Mouse (Mus musculus): ENCODE measurements around the gene Tubgcp6. TPM values are rescaled to one million over a fixed set of nuclear protein-coding genes. Genes with fewer than 3 reads are reported as not detected.
A peak's percentile ranks its signal among the peaks of the same experiment; 100 is the strongest.

The Tubgcp6 gene
- polyA plus RNA-seq, 1 experiment from 2014 or later = 22.1 TPM

DNA sequence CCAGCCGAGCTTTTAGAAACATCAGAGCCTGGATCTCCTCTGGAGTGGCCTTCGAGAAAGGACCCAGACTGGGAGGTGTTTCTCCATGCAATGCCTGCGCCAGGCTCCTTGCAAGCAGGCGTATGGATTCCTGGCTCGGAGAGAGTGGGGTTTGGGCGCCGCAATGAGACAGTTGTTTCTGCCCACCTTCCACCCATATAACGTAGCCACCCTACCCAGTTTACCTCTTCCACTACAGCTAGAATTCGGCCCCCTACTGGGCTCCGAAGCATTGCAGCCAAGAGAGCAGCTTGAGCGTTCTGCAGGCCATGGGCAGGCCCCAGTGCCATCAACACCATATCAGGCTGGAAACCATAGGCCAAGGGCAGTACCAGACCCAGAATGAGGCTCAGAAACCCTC lies 683 bp upstream of the Tubgcp6 start:
- peaks cover 52% of the 10 kb centered on the region for H3K4me1 ChIP-seq (replicated peaks; ENCODE audit: control insufficient read depth, insufficient read depth, low read length)
- WGBS = 25% methylated on average over 11 of the region's 11 CpGs
- peak; percentile 18; the same call in 1 of the 2 replicates for ATAC-seq
- peak overlapping the region; percentile 80 for H3K4me3 ChIP-seq (replicated peaks; ENCODE audit: low read length)
- no peaks in the 10 kb centered on the region for H3K36me3 ChIP-seq (ENCODE audit: control insufficient read depth, insufficient read depth)
- H3K4me2 ChIP-seq (ENCODE audit: low read length) = peak overlapping the region; percentile 99
- H3K27me3 ChIP-seq (replicated peaks; ENCODE audit: control insufficient read depth, insufficient read depth, low read length) = no peaks in the 10 kb centered on the region
- H3K9ac ChIP-seq (replicated peaks; ENCODE audit: low read depth, low read length) = peak overlapping the region; percentile 75
- peak overlapping the region; percentile 93 for H3K27ac ChIP-seq (ENCODE audit: low read length)
- H3K9me3 ChIP-seq (ENCODE audit: control insufficient read depth, low read length) = no peaks in the 10 kb centered on the region

DNA sequence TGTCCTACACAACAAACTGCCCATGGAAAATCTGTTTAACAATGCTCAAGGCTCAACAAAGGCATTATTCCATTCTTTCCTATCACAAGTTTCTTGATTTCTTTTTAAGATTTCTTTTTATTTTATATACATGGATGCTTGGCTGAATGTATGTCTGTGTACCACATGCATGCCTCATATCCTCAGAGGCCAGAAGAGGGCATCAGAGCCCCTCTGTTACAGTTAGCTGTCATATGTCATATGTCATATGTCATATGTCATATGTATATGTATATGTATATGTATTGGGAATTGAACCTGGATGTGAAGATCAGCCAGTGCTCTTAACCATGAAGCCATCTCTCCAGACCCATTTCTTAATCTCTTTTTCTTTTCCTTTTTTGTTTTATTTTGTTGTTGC lies 4.9 kb downstream of the Tubgcp6 start:
- H3K27ac ChIP-seq (ENCODE audit: low read length) = no peak overlapping the region
- no peak overlapping the region for H3K4me3 ChIP-seq (replicated peaks; ENCODE audit: low read length)
- 0 out of 2 replicates have a peak, but pooled peaks cover 3% of the 10 kb centered on the region for H3K36me3 ChIP-seq (ENCODE audit: control insufficient read depth, insufficient read depth)
- no peak overlapping the region for H3K4me2 ChIP-seq (ENCODE audit: low read length)
- no peak overlapping the region for H3K9ac ChIP-seq (replicated peaks; ENCODE audit: low read depth, low read length)
- ATAC-seq = no peak
- peaks cover 32% of the 10 kb centered on the region for H3K4me1 ChIP-seq (replicated peaks; ENCODE audit: control insufficient read depth, insufficient read depth, low read length)
- no peaks in the 10 kb centered on the region for H3K27me3 ChIP-seq (replicated peaks; ENCODE audit: control insufficient read depth, insufficient read depth, low read length)
- H3K9me3 ChIP-seq (ENCODE audit: control insufficient read depth, low read length) = no peaks in the 10 kb centered on the region

DNA sequence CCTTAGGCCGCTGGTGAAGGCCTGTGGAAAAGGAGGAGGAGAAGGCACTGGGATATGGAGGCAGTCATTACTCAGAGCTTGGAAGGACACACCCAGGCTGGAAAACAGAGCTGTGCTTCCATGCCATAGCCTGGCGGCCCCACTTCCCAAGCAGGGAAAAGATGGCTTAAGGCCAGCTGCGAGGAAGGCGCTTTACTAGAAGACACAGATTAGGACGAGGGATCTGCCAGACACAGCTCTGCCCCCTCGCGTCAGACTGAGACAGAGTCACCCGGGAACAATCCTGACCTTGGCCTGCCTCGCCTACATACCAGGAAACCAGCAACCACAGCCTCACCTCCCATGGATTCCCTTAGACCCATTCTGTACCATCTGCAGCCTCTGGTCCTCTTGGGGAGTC lies 12.8 kb downstream of the Tubgcp6 start:
- H3K4me2 ChIP-seq (ENCODE audit: low read length) = no peak overlapping the region
- H3K36me3 ChIP-seq (ENCODE audit: control insufficient read depth, insufficient read depth) = peaks cover 25% of the 10 kb centered on the region
- H3K9ac ChIP-seq (replicated peaks; ENCODE audit: low read depth, low read length) = no peak overlapping the region
- H3K9me3 ChIP-seq (ENCODE audit: control insufficient read depth, low read length) = no peaks in the 10 kb centered on the region
- H3K27me3 ChIP-seq (replicated peaks; ENCODE audit: control insufficient read depth, insufficient read depth, low read length) = no peaks in the 10 kb centered on the region
- no peak overlapping the region for H3K27ac ChIP-seq (ENCODE audit: low read length)
- H3K4me1 ChIP-seq (replicated peaks; ENCODE audit: control insufficient read depth, insufficient read depth, low read length) = no peaks in the 10 kb centered on the region
- 89% methylated on average over 9 of the region's 9 CpGs for WGBS
- ATAC-seq = no peak
- H3K4me3 ChIP-seq (replicated peaks; ENCODE audit: low read length) = no peak overlapping the region

DNA sequence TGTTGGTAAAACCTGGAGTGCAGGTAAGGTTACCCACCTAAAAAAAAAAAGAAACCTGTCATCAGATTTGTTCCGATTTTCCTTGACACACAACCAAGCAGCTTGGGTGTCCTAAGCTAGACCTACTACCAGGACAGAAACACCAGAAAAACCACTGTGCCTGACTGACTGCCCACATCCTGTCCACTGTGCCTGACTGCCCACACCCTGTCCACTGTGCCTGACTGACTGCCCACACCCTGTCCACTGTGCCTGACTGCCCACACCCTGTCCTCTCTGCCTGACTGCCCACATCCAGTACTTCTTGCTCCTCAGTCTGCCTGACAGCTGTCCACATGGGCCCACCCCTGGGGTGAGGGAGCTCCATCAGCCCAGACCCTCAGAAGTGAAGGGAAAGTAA lies 15.9 kb downstream of the Tubgcp6 start:
- 94% methylated on average over 1 of the region's 1 CpGs for WGBS
- no peak for ATAC-seq
- Histone ChIP-seq H3K4me3 (replicated peaks; ENCODE audit: low read length) (no peak overlapping the region), H3K27me3 (replicated peaks; ENCODE audit: control insufficient read depth, insufficient read depth, low read length) (no peaks in the 10 kb centered on the region), H3K9me3 (ENCODE audit: control insufficient read depth, low read length) (no peaks in the 10 kb centered on the region), H3K9ac (replicated peaks; ENCODE audit: low read depth, low read length) (no peak overlapping the region), H3K36me3 (ENCODE audit: control insufficient read depth, insufficient read depth) (peaks cover 27% of the 10 kb centered on the region), H3K4me2 (ENCODE audit: low read length) (no peak overlapping the region), H3K27ac (ENCODE audit: low read length) (no peak overlapping the region), H3K4me1 (replicated peaks; ENCODE audit: control insufficient read depth, insufficient read depth, low read length) (no peaks in the 10 kb centered on the region)

DNA sequence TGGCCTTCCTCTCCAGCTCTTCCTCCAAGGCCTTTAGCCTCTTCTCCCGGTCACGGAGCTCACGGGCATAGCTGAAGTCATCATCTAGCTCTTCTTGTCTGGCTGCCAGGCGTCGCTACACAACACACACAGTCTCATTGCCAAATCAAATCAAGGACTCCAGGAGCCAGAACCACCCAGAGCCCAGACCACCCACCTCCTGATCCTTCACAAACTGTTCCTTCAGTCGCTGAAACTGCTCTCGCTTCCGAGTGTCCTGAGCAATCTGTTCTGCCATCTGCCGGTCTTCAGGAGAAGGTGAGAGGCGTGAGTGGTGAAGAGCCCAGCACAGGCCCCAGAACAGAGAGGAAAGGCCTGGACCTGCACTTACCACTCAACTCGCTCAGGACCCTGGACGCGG lies 16.8 kb downstream of the Tubgcp6 start:
- H3K4me1 ChIP-seq (replicated peaks; ENCODE audit: control insufficient read depth, insufficient read depth, low read length) = no peaks in the 10 kb centered on the region
- ATAC-seq = no peak
- no peak overlapping the region for H3K9ac ChIP-seq (replicated peaks; ENCODE audit: low read depth, low read length)
- WGBS = 78% methylated on average over 13 of the region's 13 CpGs
- no peaks in the 10 kb centered on the region for H3K9me3 ChIP-seq (ENCODE audit: control insufficient read depth, low read length)
- peaks cover 23% of the 10 kb centered on the region for H3K36me3 ChIP-seq (ENCODE audit: control insufficient read depth, insufficient read depth)
- no peak overlapping the region for H3K4me3 ChIP-seq (replicated peaks; ENCODE audit: low read length)
- no peak overlapping the region for H3K4me2 ChIP-seq (ENCODE audit: low read length)
- H3K27me3 ChIP-seq (replicated peaks; ENCODE audit: control insufficient read depth, insufficient read depth, low read length) = no peaks in the 10 kb centered on the region
- no peak overlapping the region for H3K27ac ChIP-seq (ENCODE audit: low read length)

GRCm38 (mm10) chr15:89104425-89104824 lies 18.5 kb downstream of the Tubgcp6 start:
- Histone ChIP-seq H3K27ac (ENCODE audit: low read length) (no peak overlapping the region), H3K4me2 (ENCODE audit: low read length) (no peak overlapping the region), H3K27me3 (replicated peaks; ENCODE audit: control insufficient read depth, insufficient read depth, low read length) (no peaks in the 10 kb centered on the region), H3K4me3 (replicated peaks; ENCODE audit: low read length) (no peak overlapping the region), H3K36me3 (ENCODE audit: control insufficient read depth, insufficient read depth) (peaks cover 29% of the 10 kb centered on the region), H3K9ac (replicated peaks; ENCODE audit: low read depth, low read length) (no peak overlapping the region), H3K9me3 (ENCODE audit: control insufficient read depth, low read length) (no peaks in the 10 kb centered on the region), H3K4me1 (replicated peaks; ENCODE audit: control insufficient read depth, insufficient read depth, low read length) (no peaks in the 10 kb centered on the region)
- 94% methylated on average over 8 of the region's 8 CpGs for WGBS
- no peak for ATAC-seq

GRCm38 (mm10) chr15:89103921-89104320 lies 19.0 kb downstream of the Tubgcp6 start:
- no peak overlapping the region for H3K4me3 ChIP-seq (replicated peaks; ENCODE audit: low read length)
- no peaks in the 10 kb centered on the region for H3K27me3 ChIP-seq (replicated peaks; ENCODE audit: control insufficient read depth, insufficient read depth, low read length)
- H3K36me3 ChIP-seq (ENCODE audit: control insufficient read depth, insufficient read depth) = peaks cover 27% of the 10 kb centered on the region
- no peak overlapping the region for H3K4me2 ChIP-seq (ENCODE audit: low read length)
- H3K27ac ChIP-seq (ENCODE audit: low read length) = no peak overlapping the region
- H3K4me1 ChIP-seq (replicated peaks; ENCODE audit: control insufficient read depth, insufficient read depth, low read length) = no peaks in the 10 kb centered on the region
- no peak overlapping the region for H3K9ac ChIP-seq (replicated peaks; ENCODE audit: low read depth, low read length)
- no peaks in the 10 kb centered on the region for H3K9me3 ChIP-seq (ENCODE audit: control insufficient read depth, low read length)
- 91% methylated on average over 10 of the region's 10 CpGs for WGBS
- ATAC-seq = no peak

GRCm38 (mm10) chr15:89102646-89103045 lies 20.3 kb downstream of the Tubgcp6 start:
- no peaks in the 10 kb centered on the region for H3K27me3 ChIP-seq (replicated peaks; ENCODE audit: control insufficient read depth, insufficient read depth, low read length)
- no peak overlapping the region for H3K9ac ChIP-seq (replicated peaks; ENCODE audit: low read depth, low read length)
- H3K4me2 ChIP-seq (ENCODE audit: low read length) = no peak overlapping the region
- 65% methylated on average over 5 of the region's 5 CpGs for whole genome bisulfite sequencing
- H3K36me3 ChIP-seq (ENCODE audit: control insufficient read depth, insufficient read depth) = peaks cover 24% of the 10 kb centered on the region
- H3K27ac ChIP-seq (ENCODE audit: low read length) = no peak overlapping the region
- no peaks in the 10 kb centered on the region for H3K4me1 ChIP-seq (replicated peaks; ENCODE audit: control insufficient read depth, insufficient read depth, low read length)
- no peak for ATAC-seq
- H3K4me3 ChIP-seq (replicated peaks; ENCODE audit: low read length) = no peak overlapping the region
- no peaks in the 10 kb centered on the region for H3K9me3 ChIP-seq (ENCODE audit: control insufficient read depth, low read length)

DNA sequence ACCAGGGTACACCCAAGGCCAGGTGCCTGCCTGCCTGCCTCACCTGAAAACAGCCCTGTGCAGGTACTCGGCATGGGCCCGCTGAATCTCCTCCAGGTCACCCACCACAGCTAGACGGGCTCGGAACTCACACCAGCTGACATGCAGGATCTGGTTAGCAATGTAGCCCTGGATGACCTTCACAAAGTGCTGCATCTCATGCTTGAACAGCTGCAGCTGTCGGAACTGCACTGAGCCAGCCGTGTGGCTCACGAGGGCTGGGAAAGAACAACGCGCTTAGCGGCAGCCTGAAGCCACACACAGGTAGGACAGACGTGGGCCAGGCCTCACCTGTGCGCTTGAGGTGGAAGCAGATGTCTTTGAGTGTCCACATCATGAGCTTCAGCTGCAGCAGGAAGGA lies 22.1 kb downstream of the Tubgcp6 start:
- Histone ChIP-seq H3K4me2 (ENCODE audit: low read length) (no peak overlapping the region), H3K4me3 (replicated peaks; ENCODE audit: low read length) (no peak overlapping the region), H3K36me3 (ENCODE audit: control insufficient read depth, insufficient read depth) (peaks cover 29% of the 10 kb centered on the region), H3K27me3 (replicated peaks; ENCODE audit: control insufficient read depth, insufficient read depth, low read length) (no peaks in the 10 kb centered on the region), H3K4me1 (replicated peaks; ENCODE audit: control insufficient read depth, insufficient read depth, low read length) (no peaks in the 10 kb centered on the region), H3K27ac (ENCODE audit: low read length) (no peak overlapping the region), H3K9ac (replicated peaks; ENCODE audit: low read depth, low read length) (no peak overlapping the region), H3K9me3 (ENCODE audit: control insufficient read depth, low read length) (no peaks in the 10 kb centered on the region)
- 92% methylated on average over 12 of the region's 12 CpGs for WGBS
- no peak for ATAC-seq

DNA sequence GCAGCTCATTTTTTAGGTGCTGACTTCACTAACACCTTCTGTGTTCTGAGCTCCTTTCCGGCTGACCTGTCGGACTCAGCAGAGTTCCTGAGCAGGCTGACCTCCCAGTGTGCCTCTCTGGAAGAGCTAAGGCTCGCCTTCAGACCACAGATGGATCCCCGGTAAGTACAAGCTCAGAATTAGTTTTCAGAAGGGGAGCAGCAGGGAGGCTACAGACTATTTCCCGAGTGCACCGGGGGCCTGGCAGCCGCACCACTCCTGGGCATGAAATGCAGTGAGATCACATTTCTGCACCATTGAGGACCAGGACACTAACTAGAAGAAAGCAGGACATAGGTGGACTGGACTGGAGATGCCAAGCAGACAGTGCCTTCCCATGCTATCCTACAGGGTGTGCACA lies 24.3 kb downstream of the Tubgcp6 start:
- Histone ChIP-seq H3K27ac (ENCODE audit: low read length) (no peak overlapping the region), H3K36me3 (ENCODE audit: control insufficient read depth, insufficient read depth) (peaks cover 44% of the 10 kb centered on the region), H3K4me2 (ENCODE audit: low read length) (no peak overlapping the region), H3K27me3 (replicated peaks; ENCODE audit: control insufficient read depth, insufficient read depth, low read length) (no peaks in the 10 kb centered on the region), H3K9ac (replicated peaks; ENCODE audit: low read depth, low read length) (no peak overlapping the region), H3K9me3 (ENCODE audit: control insufficient read depth, low read length) (no peaks in the 10 kb centered on the region), H3K4me1 (replicated peaks; ENCODE audit: control insufficient read depth, insufficient read depth, low read length) (no peaks in the 10 kb centered on the region), H3K4me3 (replicated peaks; ENCODE audit: low read length) (no peak overlapping the region)
- WGBS = 92% methylated on average over 7 of the region's 7 CpGs
- no peak for ATAC-seq

Data from forebrain, embryonic 16.5 days (tissue).